Mouse (Mus musculus): ENCODE measurements around the gene Gm960. TPM values are rescaled to one million over a fixed set of nuclear protein-coding genes. Genes with fewer than 3 reads are reported as not detected.

Gene Gm960
- total and polyA plus RNA-seq, 2 experiments from 2014 or later = 1.6 TPM; not detected in 1

DNA sequence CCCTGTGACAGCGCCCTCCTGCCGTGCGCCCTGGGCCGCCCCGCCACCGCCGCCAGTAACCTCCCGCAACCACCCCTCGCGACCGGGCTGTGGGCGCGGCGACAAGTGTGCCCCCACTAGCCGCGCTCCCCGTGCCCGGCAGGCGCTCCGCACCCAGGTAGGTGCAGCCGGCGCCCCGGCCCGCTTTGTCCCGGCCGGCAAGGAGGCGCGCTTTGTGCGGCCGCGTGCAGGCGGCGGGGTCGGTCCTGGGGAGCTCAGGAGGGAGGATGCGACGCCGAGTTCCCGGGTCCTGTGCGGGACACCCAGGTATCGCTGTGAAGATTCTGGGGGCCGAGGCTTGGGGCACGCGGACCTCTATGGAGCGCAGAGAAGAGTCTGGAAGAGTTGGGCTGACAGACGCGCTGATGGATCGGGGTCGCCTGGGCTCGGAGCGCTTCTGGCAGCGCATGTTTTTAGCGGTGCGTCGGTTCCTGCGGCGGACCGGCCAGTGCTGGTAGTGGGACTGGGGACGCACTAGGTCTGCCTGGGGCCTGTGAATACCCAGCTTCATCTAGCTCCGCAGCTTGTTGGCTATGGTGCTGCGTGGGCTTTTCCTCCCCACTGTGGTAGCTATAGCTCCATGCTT lies 13.8 kb upstream of the Gm960 start:
- no peak overlapping the region for H3K9ac ChIP-seq (replicated peaks; ENCODE audit: low read depth, low read length)
- WGBS = under 1% methylated on average over 59 of the region's 60 CpGs
- DNase-seq (ENCODE audit: low spot score) (no peak), ATAC-seq (ENCODE audit: insufficient read depth, low read depth) (no peak)
- H3K4me2 ChIP-seq (ENCODE audit: low read depth, low read length) = peak overlapping the region; percentile 94
- TF ChIP-seq EP300 (IDR thresholded peaks at IDR 0.05; ENCODE audit: low read depth) (no peak), CTCF (IDR thresholded peaks at IDR 0.05; ENCODE audit: low read depth) (no peak)
- peak overlapping the region; percentile 53 for H3K4me3 ChIP-seq (ENCODE audit: low read depth, low read length)
- H3K36me3 ChIP-seq (replicated peaks; ENCODE audit: control insufficient read depth, insufficient read depth, low read length) = no peaks in the 10 kb centered on the region
- H3K9me3 ChIP-seq (replicated peaks; ENCODE audit: control insufficient read depth, low read length) = no peaks in the 10 kb centered on the region
- peaks cover 75% of the 10 kb centered on the region for H3K27me3 ChIP-seq (ENCODE audit: control insufficient read depth, insufficient read depth, low read length)
- H3K27ac ChIP-seq (ENCODE audit: low read depth) = no peak overlapping the region
- peaks cover 12% of the 10 kb centered on the region; the same call in 1 of the 2 replicates for H3K4me1 ChIP-seq (ENCODE audit: control insufficient read depth, insufficient read depth)

GRCm38 (mm10) chr19:4711601-4712155 lies 13.2 kb upstream of the Gm960 start:
- no peaks in the 10 kb centered on the region for H3K36me3 ChIP-seq (replicated peaks; ENCODE audit: control insufficient read depth, insufficient read depth, low read length)
- peaks cover 12% of the 10 kb centered on the region; the same call in 1 of the 2 replicates for H3K4me1 ChIP-seq (ENCODE audit: control insufficient read depth, insufficient read depth)
- ATAC-seq (ENCODE audit: insufficient read depth, low read depth) = peak; percentile 27; the same call in 1 of the 2 replicates
- WGBS = 2% methylated on average over 44 of the region's 65 CpGs
- DNase-seq (ENCODE audit: low spot score) = no peak
- no peak overlapping the region for H3K27ac ChIP-seq (ENCODE audit: low read depth)
- H3K9me3 ChIP-seq (replicated peaks; ENCODE audit: control insufficient read depth, low read length) = no peaks in the 10 kb centered on the region
- peaks cover 70% of the 10 kb centered on the region for H3K27me3 ChIP-seq (ENCODE audit: control insufficient read depth, insufficient read depth, low read length)
- TF ChIP-seq CTCF (IDR thresholded peaks at IDR 0.05; ENCODE audit: low read depth) (no peak), EP300 (IDR thresholded peaks at IDR 0.05; ENCODE audit: low read depth) (no peak)
- peak overlapping the region; percentile 94 for H3K4me2 ChIP-seq (ENCODE audit: low read depth, low read length)
- H3K9ac ChIP-seq (replicated peaks; ENCODE audit: low read depth, low read length) = no peak overlapping the region
- H3K4me3 ChIP-seq (ENCODE audit: low read depth, low read length) = peak overlapping the region; percentile 53

DNA sequence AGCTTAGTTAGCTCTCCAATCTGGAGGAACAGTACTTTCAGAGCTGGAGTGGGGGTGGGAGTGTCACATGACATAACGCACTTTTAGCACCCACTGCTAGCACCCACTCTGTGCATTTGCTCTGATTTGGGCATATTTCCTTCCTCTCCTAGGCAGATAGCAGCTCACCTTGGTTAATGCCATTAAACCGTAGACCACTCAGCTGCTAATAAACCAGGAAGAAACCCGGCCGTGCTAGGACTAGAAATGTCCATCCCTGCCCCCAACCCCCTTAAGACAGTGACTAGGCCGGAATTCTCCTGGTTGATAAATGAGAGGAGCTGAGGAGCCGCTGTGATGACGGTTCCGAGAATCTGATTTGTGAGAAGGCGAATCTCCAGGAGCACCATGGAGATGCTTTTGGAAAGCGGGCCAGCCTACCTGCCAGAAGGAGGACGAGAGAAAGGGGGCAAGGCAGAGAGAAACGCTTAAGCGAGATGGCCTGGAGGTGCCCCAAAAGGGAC lies 12.7 kb upstream of the Gm960 start, which contains the start of gene Sptbn2:
Sptbn2 (plus strand) TSS at position 70 of the 503 bp plus-strand sequence.
- Histone ChIP-seq H3K9ac (replicated peaks; ENCODE audit: low read depth, low read length) (no peak within 1 kb of the TSS), H3K27ac (ENCODE audit: low read depth) (no peak within 1 kb of the TSS), H3K27me3 (ENCODE audit: control insufficient read depth, insufficient read depth, low read length) (peaks cover 69% of the 10 kb centered on the region), H3K4me3 (ENCODE audit: low read depth, low read length) (peak within 1 kb of the TSS; percentile 53), H3K9me3 (replicated peaks; ENCODE audit: control insufficient read depth, low read length) (no peaks in the 10 kb centered on the region), H3K4me2 (ENCODE audit: low read depth, low read length) (peak within 1 kb of the TSS; percentile 94), H3K4me1 (ENCODE audit: control insufficient read depth, insufficient read depth) (peaks cover 12% of the 10 kb centered on the region; the same call in 1 of the 2 replicates), H3K36me3 (replicated peaks; ENCODE audit: control insufficient read depth, insufficient read depth, low read length) (no peaks in the 10 kb centered on the region)
- WGBS = 16% methylated on average over 13 of the region's 13 CpGs
- TF ChIP-seq EP300 (IDR thresholded peaks at IDR 0.05; ENCODE audit: low read depth) = no peak
- no peak for TF ChIP-seq CTCF (IDR thresholded peaks at IDR 0.05; ENCODE audit: low read depth)
- DNase-seq (ENCODE audit: low spot score) (no peak), ATAC-seq (ENCODE audit: insufficient read depth, low read depth) (no peak)

DNA sequence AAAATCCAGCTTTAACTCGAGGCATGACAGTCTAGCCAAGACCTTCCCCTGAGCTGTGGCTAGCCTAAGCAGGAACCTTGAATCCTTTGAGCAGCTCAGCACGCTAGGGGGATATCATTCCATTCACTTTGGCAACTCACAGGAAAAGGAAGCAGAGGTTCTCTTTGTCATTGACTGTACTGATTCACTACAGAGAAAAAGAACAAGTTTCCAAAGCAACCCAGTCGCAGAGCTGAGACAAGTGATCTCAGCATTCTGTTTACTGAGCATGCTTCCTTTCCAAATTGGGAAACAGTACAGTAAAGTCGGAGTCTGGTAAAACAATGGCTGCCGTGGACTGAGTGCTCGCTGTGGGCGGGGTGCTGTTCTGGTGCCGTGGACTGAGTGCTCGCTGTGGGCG lies 10.3 kb upstream of the Gm960 start:
- Histone ChIP-seq H3K9ac (replicated peaks; ENCODE audit: low read depth, low read length) (no peak overlapping the region), H3K4me1 (ENCODE audit: control insufficient read depth, insufficient read depth) (peaks cover 12% of the 10 kb centered on the region; the same call in 1 of the 2 replicates), H3K9me3 (replicated peaks; ENCODE audit: control insufficient read depth, low read length) (no peaks in the 10 kb centered on the region), H3K4me2 (ENCODE audit: low read depth, low read length) (no peak overlapping the region), H3K36me3 (replicated peaks; ENCODE audit: control insufficient read depth, insufficient read depth, low read length) (no peaks in the 10 kb centered on the region), H3K4me3 (ENCODE audit: low read depth, low read length) (no peak overlapping the region), H3K27ac (ENCODE audit: low read depth) (no peak overlapping the region), H3K27me3 (ENCODE audit: control insufficient read depth, insufficient read depth, low read length) (peaks cover 50% of the 10 kb centered on the region)
- TF ChIP-seq EP300 (IDR thresholded peaks at IDR 0.05; ENCODE audit: low read depth) (no peak), CTCF (IDR thresholded peaks at IDR 0.05; ENCODE audit: low read depth) (no peak)
- DNase-seq (ENCODE audit: low spot score) = no peak
- no peak for ATAC-seq (ENCODE audit: insufficient read depth, low read depth)
- WGBS = 69% methylated on average over 10 of the region's 10 CpGs

DNA sequence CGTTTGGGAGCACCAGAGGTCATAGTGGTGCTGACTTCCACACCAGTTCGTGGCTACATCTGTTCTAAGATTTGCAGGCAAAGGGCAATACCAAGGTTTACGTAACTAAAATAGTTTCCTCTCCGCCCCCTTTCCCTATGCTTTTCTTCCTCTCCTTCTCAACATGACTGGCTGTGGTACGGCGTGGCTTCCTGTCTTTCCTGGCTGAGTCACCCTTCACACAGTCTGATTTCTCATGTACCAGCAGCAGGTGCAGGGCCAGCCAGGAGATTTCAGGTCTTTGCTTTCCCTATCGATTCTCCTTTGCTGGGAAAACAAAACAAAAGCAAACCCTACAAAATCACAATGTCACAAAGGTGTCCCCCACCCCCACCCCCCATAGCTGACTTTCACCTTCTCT lies 2.8 kb upstream of the Gm960 start:
- no peak overlapping the region for H3K27ac ChIP-seq (ENCODE audit: low read depth)
- no peaks in the 10 kb centered on the region for H3K36me3 ChIP-seq (replicated peaks; ENCODE audit: control insufficient read depth, insufficient read depth, low read length)
- no peaks in the 10 kb centered on the region for H3K9me3 ChIP-seq (replicated peaks; ENCODE audit: control insufficient read depth, low read length)
- 56% methylated on average over 7 of the region's 7 CpGs for WGBS
- TF ChIP-seq CTCF (IDR thresholded peaks at IDR 0.05; ENCODE audit: low read depth) = no peak
- no peak for TF ChIP-seq EP300 (IDR thresholded peaks at IDR 0.05; ENCODE audit: low read depth)
- H3K9ac ChIP-seq (replicated peaks; ENCODE audit: low read depth, low read length) = no peak overlapping the region
- no peak for ATAC-seq (ENCODE audit: insufficient read depth, low read depth)
- no peak for DNase-seq (ENCODE audit: low spot score)
- H3K4me2 ChIP-seq (ENCODE audit: low read depth, low read length) = no peak overlapping the region
- no peak overlapping the region for H3K4me3 ChIP-seq (ENCODE audit: low read depth, low read length)
- H3K4me1 ChIP-seq (ENCODE audit: control insufficient read depth, insufficient read depth) = 0 out of 2 replicates have a peak, but pooled peaks cover 5% of the 10 kb centered on the region
- peaks cover 48% of the 10 kb centered on the region for H3K27me3 ChIP-seq (ENCODE audit: control insufficient read depth, insufficient read depth, low read length)
